Mouse (Mus musculus): ENCODE results near the gene Tyrobp. TPM values are rescaled to one million over a fixed set of nuclear protein-coding genes. Genes with fewer than 3 reads are reported as not detected.

Tyrobp gene
- polyA plus RNA-seq, 1 experiment from 2014 or later = 59.9 TPM

DNA sequence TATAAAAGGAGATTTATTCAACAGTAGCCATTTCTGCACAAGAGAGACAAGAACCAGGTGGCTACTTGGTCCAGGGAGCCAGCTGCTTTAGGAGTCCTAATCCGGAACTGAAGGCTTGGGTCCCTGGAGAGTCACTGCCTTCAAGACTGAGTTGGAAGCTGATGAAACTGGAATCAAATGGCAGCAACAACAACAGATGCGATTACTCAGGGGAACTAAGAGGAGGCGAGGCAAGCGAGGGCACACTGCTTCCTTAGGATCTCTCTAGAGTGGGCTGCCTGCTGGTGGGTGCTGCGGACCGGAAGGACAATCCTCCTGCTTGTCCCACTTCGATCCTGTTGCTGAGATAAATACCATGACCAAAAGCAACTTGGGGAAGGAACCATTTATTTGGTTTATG, 13.9 kb upstream of the Tyrobp start:
- no peak for ATAC-seq
- Histone ChIP-seq H3K4me3 (ENCODE audit: low read length) (no peak overlapping the region), H3K4me1 (ENCODE audit: control insufficient read depth, insufficient read depth, low read length) (0 out of 2 replicates have a peak, but pooled peaks cover 2% of the 10 kb centered on the region), H3K9me3 (ENCODE audit: control insufficient read depth, low read length) (no peaks in the 10 kb centered on the region), H3K9ac (ENCODE audit: low read depth, low read length) (no peak overlapping the region), H3K4me2 (ENCODE audit: low read depth, low read length) (no peak overlapping the region), H3K27ac (ENCODE audit: low read length) (no peak overlapping the region), H3K36me3 (ENCODE audit: control insufficient read depth, insufficient read depth, low read length) (no peaks in the 10 kb centered on the region), H3K27me3 (replicated peaks; ENCODE audit: control insufficient read depth, insufficient read depth, low read length) (no peaks in the 10 kb centered on the region)
- 48% methylated on average over 7 of the region's 7 CpGs for WGBS

DNA sequence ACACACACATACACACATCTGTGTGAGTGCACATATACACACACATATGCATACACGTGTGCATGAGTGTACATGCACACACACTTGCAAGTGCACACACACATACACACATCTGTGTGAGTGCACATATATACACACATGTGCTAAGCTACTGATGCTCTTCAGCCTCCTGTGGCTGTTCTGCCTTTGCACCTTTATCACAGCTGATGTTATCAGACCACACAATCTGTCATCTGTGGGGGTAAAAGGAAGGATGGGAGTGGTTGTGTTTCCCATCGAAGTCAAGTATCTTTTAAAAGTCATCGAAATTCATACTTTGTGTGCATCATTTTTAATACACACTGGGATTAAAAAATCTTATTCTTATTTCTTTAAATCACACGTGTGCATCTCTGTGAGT, 11.2 kb upstream of the Tyrobp start:
- Histone ChIP-seq H3K4me2 (ENCODE audit: low read depth, low read length) (no peak overlapping the region), H3K9me3 (ENCODE audit: control insufficient read depth, low read length) (no peaks in the 10 kb centered on the region), H3K4me1 (ENCODE audit: control insufficient read depth, insufficient read depth, low read length) (0 out of 2 replicates have a peak, but pooled peaks cover 2% of the 10 kb centered on the region), H3K36me3 (ENCODE audit: control insufficient read depth, insufficient read depth, low read length) (no peaks in the 10 kb centered on the region), H3K27me3 (replicated peaks; ENCODE audit: control insufficient read depth, insufficient read depth, low read length) (no peaks in the 10 kb centered on the region), H3K4me3 (ENCODE audit: low read length) (no peak overlapping the region), H3K9ac (ENCODE audit: low read depth, low read length) (no peak overlapping the region), H3K27ac (ENCODE audit: low read length) (no peak overlapping the region)
- 72% methylated on average over 4 of the region's 4 CpGs for WGBS
- ATAC-seq = no peak

DNA sequence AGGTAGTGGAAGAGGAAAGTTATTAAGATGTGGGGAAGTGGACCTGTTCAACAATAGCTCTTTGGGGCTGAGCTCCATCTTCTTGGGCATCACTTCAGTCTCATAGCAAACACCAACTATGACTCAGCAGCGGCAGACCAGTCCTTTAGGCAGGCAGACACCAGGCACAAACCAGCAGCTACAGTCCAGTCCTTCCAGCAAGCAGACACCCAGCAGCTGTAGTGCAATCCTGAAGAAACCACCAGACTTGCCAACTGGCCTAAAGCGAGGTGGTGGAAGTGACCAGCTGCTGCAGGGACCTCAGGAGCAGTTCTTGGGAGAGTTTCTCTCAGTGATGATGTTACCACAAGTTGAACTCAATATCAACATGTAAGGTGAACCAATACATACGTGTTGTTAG, 4.9 kb upstream of the Tyrobp start:
- no peak overlapping the region for H3K27ac ChIP-seq (ENCODE audit: low read length)
- 81% methylated on average over 3 of the region's 3 CpGs for WGBS
- ATAC-seq = no peak
- H3K27me3 ChIP-seq (replicated peaks; ENCODE audit: control insufficient read depth, insufficient read depth, low read length) = no peaks in the 10 kb centered on the region
- no peaks in the 10 kb centered on the region for H3K9me3 ChIP-seq (ENCODE audit: control insufficient read depth, low read length)
- no peaks in the 10 kb centered on the region for H3K4me1 ChIP-seq (ENCODE audit: control insufficient read depth, insufficient read depth, low read length)
- no peak overlapping the region for H3K4me2 ChIP-seq (ENCODE audit: low read depth, low read length)
- no peak overlapping the region for H3K4me3 ChIP-seq (ENCODE audit: low read length)
- no peaks in the 10 kb centered on the region for H3K36me3 ChIP-seq (ENCODE audit: control insufficient read depth, insufficient read depth, low read length)
- H3K9ac ChIP-seq (ENCODE audit: low read depth, low read length) = no peak overlapping the region

DNA sequence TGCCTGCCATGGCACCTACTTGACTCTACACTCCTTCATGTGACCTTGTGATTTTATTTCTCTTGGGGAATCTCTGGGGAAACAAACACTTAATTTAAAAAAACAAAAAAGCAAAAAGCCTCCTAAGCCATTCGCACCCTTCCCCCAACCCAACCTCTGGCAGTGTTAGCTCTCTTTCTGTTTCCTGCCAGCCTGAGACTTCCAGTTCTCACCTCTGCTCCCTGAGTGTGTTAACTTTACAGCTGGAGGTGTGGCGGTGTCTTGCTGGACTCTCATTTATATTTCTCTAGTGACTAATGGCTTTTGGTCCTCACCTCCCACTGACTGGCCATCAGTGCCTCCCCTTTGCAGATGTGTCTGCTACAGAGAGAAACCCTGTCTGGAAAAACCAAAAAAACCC, 3.8 kb upstream of the Tyrobp start:
- no peak overlapping the region for H3K4me2 ChIP-seq (ENCODE audit: low read depth, low read length)
- no peaks in the 10 kb centered on the region for H3K36me3 ChIP-seq (ENCODE audit: control insufficient read depth, insufficient read depth, low read length)
- no peak overlapping the region for H3K9ac ChIP-seq (ENCODE audit: low read depth, low read length)
- no peak overlapping the region for H3K27ac ChIP-seq (ENCODE audit: low read length)
- no peaks in the 10 kb centered on the region for H3K4me1 ChIP-seq (ENCODE audit: control insufficient read depth, insufficient read depth, low read length)
- H3K27me3 ChIP-seq (replicated peaks; ENCODE audit: control insufficient read depth, insufficient read depth, low read length) = no peaks in the 10 kb centered on the region
- no peak overlapping the region for H3K4me3 ChIP-seq (ENCODE audit: low read length)
- no peak for ATAC-seq
- 48% methylated on average over 2 of the region's 2 CpGs for WGBS
- H3K9me3 ChIP-seq (ENCODE audit: control insufficient read depth, low read length) = no peaks in the 10 kb centered on the region

DNA sequence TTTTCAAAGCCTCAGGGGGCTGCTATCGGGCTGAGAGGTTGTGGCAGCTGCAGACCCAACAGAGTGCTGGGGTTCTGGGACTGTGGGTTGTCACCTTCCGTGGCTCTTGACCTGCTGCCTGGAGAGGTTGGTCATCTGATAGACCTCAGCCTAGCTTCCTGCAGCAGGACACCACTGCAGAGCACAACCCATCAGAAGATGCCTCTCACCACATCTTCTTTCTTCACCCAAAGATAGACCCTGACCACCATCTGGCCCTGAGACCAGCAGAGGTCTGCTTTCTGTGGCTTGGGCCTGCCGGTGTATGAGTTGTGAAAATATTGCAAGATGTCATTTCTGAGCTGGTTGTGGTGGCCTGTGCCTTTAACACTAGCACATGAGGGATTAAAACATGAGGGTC, 2.5 kb upstream of the Tyrobp start:
- no peak overlapping the region for H3K4me3 ChIP-seq (ENCODE audit: low read length)
- WGBS = 82% methylated on average over 3 of the region's 3 CpGs
- H3K36me3 ChIP-seq (ENCODE audit: control insufficient read depth, insufficient read depth, low read length) = no peaks in the 10 kb centered on the region
- no peak overlapping the region for H3K4me2 ChIP-seq (ENCODE audit: low read depth, low read length)
- ATAC-seq = no peak
- H3K27ac ChIP-seq (ENCODE audit: low read length) = no peak overlapping the region
- no peak overlapping the region for H3K9ac ChIP-seq (ENCODE audit: low read depth, low read length)
- no peaks in the 10 kb centered on the region for H3K27me3 ChIP-seq (replicated peaks; ENCODE audit: control insufficient read depth, insufficient read depth, low read length)
- no peaks in the 10 kb centered on the region for H3K9me3 ChIP-seq (ENCODE audit: control insufficient read depth, low read length)
- no peaks in the 10 kb centered on the region for H3K4me1 ChIP-seq (ENCODE audit: control insufficient read depth, insufficient read depth, low read length)

DNA sequence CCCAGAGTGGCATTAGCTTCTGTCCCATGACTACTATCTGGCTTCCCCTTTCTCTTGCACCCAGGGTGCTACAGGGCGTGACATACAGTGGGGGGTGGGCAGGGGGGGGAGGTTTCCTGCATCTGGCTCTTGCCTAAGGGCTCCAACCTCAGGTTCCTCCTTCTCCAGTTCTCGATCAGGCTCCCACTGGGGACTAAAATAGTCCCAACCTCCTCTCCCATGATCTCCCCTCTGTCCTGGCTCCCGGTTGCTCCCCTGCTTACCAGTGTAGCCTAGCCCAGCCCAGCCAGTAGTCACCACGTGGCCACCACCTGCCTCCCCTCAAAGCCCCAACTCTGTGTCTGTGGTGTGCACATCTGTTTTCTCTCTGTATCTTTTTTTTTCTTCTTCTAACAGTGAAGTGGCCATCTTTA, 819 bp upstream of the Tyrobp start:
- ATAC-seq = no peak
- H3K9me3 ChIP-seq (ENCODE audit: control insufficient read depth, low read length) = no peaks in the 10 kb centered on the region
- no peaks in the 10 kb centered on the region for H3K36me3 ChIP-seq (ENCODE audit: control insufficient read depth, insufficient read depth, low read length)
- no peak overlapping the region for H3K9ac ChIP-seq (ENCODE audit: low read depth, low read length)
- H3K27ac ChIP-seq (ENCODE audit: low read length) = no peak overlapping the region
- no peaks in the 10 kb centered on the region for H3K4me1 ChIP-seq (ENCODE audit: control insufficient read depth, insufficient read depth, low read length)
- H3K27me3 ChIP-seq (replicated peaks; ENCODE audit: control insufficient read depth, insufficient read depth, low read length) = no peaks in the 10 kb centered on the region
- 59% methylated on average over 4 of the region's 4 CpGs for WGBS
- H3K4me3 ChIP-seq (ENCODE audit: low read length) = no peak overlapping the region
- no peak overlapping the region for H3K4me2 ChIP-seq (ENCODE audit: low read depth, low read length)

DNA sequence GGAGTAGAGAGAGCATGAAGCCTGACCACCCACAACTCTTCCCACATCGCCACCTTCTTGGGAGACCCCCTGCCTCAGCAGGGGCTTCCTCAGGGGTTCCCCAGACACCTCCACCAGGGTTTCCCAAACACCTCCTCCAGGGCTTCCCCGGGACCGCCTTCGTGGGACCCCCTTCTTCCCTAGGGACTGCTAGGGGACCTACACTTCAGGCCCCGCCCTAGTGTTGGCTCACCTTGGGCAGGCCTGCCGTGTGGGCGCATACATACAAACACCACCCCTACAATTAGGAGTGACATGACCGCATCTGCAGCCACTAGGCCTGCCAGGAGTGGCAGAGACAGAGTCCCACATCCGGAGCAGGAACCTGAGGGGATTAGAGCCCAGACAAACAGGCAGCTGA, 4.3 kb downstream of the Tyrobp start:
- no peak for ATAC-seq
- Histone ChIP-seq H3K4me1 (ENCODE audit: control insufficient read depth, insufficient read depth, low read length) (peaks cover 7% of the 10 kb centered on the region; the same call in 1 of the 2 replicates), H3K36me3 (ENCODE audit: control insufficient read depth, insufficient read depth, low read length) (no peaks in the 10 kb centered on the region), H3K27ac (ENCODE audit: low read length) (no peak overlapping the region), H3K27me3 (replicated peaks; ENCODE audit: control insufficient read depth, insufficient read depth, low read length) (no peaks in the 10 kb centered on the region), H3K4me2 (ENCODE audit: low read depth, low read length) (no peak overlapping the region), H3K9ac (ENCODE audit: low read depth, low read length) (no peak overlapping the region), H3K4me3 (ENCODE audit: low read length) (no peak overlapping the region), H3K9me3 (ENCODE audit: control insufficient read depth, low read length) (no peaks in the 10 kb centered on the region)
- WGBS = 63% methylated on average over 9 of the region's 9 CpGs

DNA sequence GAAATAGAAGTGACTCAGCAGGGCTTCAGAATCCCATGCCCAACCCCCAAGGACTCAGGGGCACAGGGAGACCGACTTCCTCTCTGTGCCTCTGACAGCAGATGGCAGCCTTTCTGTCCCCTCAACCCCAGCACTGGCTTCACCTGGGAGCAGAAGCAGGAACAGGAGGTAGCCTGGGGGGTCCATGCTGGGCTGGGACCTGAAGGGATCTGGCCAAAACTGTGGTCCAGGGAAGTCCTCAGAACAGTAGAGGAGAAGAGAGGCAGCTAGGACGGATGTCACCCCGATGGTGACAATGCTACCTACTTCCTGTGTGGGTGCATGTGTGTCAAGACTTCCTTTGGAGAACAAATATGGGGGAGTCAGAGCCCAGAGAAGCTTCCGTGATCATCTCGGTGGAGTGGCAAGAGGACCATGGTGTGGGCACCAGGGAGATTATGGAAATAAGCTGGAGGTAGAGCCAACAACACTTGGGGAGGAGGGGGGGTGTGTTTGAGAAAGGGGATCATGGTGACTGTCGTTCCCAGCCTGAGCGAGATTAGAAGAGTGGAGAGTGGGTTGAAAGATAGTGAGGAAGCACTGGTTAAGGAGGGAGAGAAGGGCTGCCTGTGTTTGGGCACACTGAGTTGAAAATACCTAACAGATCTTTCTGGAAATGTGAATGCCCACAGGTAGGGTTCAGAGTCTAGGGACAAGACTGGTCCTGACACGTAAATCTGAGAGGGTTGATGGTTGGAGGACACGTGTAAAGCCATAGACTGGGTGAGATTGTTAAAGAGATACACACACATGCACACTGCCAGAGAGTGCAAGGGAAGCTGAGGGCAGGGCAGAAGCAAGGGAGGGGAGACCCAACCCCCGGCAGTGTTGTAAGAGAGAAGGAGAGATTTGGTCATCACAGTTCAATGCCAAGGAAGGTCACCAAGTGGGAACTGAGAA, 6.3 kb downstream of the Tyrobp start, which contains the start of gene Hcst:
TSS of gene Hcst (minus strand) at position 294 of the 939 bp plus-strand sequence.
- no peaks in the 10 kb centered on the region for H3K9me3 ChIP-seq (ENCODE audit: control insufficient read depth, low read length)
- no peak for ATAC-seq
- H3K27ac ChIP-seq (ENCODE audit: low read length) = no peak within 1 kb of the TSS
- no peaks in the 10 kb centered on the region for H3K27me3 ChIP-seq (replicated peaks; ENCODE audit: control insufficient read depth, insufficient read depth, low read length)
- no peak within 1 kb of the TSS for H3K9ac ChIP-seq (ENCODE audit: low read depth, low read length)
- H3K4me2 ChIP-seq (ENCODE audit: low read depth, low read length) = no peak within 1 kb of the TSS
- H3K4me1 ChIP-seq (ENCODE audit: control insufficient read depth, insufficient read depth, low read length) = peaks cover 9% of the 10 kb centered on the region; the same call in 1 of the 2 replicates
- 64% methylated on average over 10 of the region's 10 CpGs for WGBS
- H3K36me3 ChIP-seq (ENCODE audit: control insufficient read depth, insufficient read depth, low read length) = no peaks in the 10 kb centered on the region
- no peak within 1 kb of the TSS for H3K4me3 ChIP-seq (ENCODE audit: low read length)

DNA sequence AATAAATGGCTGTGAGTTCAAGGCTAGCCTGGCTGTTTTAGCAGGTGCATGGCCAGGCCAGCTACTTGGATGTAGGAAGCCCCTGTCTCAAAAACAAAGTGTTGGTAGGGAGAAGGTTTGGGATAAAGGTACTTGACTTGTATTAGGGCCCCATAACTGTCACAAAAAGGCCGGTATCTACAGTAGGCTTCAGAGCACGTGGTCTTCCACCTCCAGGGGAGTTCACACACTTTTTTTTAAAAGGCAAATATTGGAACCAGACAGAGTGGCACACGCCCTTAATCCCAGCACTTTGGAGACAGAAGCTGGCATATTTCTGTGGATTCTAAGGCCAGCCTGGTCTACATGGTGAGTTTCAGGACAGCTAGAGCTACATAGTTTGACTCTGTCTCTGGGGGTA, 7.1 kb downstream of the Tyrobp start:
- H3K27me3 ChIP-seq (replicated peaks; ENCODE audit: control insufficient read depth, insufficient read depth, low read length) = no peaks in the 10 kb centered on the region
- no peak for ATAC-seq
- H3K4me3 ChIP-seq (ENCODE audit: low read length) = no peak overlapping the region
- H3K36me3 ChIP-seq (ENCODE audit: control insufficient read depth, insufficient read depth, low read length) = peaks cover 1% of the 10 kb centered on the region; the same call in 1 of the 2 replicates
- H3K27ac ChIP-seq (ENCODE audit: low read length) = no peak overlapping the region
- WGBS = 76% methylated on average over 3 of the region's 3 CpGs
- H3K9ac ChIP-seq (ENCODE audit: low read depth, low read length) = no peak overlapping the region
- H3K4me2 ChIP-seq (ENCODE audit: low read depth, low read length) = no peak overlapping the region
- H3K4me1 ChIP-seq (ENCODE audit: control insufficient read depth, insufficient read depth, low read length) = peaks cover 9% of the 10 kb centered on the region; the same call in 1 of the 2 replicates
- H3K9me3 ChIP-seq (ENCODE audit: control insufficient read depth, low read length) = no peaks in the 10 kb centered on the region

All from intestine, embryonic 16.5 days (tissue).